Mouse (Mus musculus): Measurements from ENCODE around the gene Fgf22.
A peak's percentile ranks its signal among the peaks of the same experiment; 100 is the strongest.
"Not testable (repeated sequence)": the region's sequence is repeated elsewhere in the genome, so short reads cannot be mapped to it uniquely, and the experiment has no call there.

The Fgf22 gene

DNA sequence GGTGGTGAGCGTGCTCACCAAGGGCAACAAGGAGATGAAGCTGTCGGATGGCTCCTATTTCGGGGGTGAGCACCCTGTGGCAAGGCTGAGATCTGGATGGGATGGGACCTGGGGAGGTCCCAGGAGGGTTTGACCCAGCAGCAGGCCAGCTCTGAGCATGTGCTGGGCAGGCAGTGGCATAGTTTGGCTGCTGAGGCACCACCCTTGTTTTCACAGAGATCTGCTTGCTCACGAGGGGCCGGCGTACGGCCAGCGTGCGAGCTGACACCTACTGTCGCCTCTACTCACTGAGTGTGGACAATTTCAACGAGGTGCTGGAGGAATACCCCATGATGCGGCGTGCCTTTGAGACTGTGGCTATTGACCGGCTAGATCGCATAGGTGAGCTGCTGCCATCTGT is 21.0 kb upstream of the Fgf22 start:
- DNase-seq, result no peak

DNA sequence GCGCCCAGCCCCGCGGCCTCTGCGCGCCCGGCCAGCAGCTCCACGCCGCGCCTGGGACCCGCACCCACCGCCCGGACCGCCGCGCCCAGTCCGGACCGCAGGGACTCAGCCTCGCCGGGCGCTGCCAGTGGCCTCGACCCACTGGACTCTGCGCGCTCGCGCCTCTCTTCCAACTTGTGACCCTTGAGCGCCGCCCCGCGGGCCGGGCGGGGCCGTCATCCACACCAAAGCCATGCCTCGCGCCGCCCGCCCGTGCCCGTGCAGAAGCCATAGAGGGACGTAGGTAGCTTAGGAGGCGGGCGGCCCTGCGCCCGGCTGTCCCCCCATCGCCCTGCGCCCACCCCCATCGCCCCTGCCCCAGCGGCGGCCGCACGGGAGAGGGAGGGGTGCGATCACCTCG is 19.5 kb upstream of the Fgf22 start:
- no peak for DNase-seq

DNA sequence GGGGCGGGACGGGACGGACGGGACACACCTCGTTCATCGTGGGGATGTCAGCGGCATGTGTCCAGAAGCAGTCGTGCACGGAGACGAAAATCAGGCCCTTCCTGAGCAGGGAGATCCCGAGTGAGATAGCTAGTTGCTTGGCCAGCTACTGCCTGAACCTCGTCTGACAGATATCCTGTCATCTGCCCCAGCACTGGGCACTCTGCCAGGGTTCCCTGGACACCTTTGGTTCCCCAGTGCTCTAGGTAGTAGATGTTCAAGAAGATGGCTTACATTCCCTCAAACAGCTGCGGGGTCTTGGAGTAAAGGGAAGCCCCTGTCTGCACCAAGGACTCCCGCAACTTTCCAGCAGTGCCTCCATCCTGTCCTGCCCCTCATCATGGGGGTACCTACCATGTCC is 18.2 kb upstream of the Fgf22 start:
- DNase-seq, result no peak

DNA sequence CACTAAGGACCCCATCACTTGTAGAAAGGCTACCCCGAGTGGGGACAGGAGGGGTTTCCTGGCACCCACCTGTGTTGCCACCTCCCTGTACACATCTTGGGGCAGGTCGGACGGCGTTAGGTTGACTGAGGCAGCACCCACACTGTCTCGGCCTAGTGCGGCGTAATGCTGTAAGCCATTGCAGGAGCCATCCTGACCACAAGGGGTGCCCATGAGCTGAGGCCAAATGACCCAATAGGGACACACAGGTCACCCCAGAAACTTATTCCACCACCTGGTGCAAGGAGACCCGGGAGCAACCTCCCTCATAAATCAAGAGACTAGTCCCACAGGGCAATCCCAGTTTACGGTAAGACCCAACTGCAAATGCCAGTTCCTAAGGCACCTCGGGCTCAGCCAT is 16.6 kb upstream of the Fgf22 start:
- no peak for DNase-seq

DNA sequence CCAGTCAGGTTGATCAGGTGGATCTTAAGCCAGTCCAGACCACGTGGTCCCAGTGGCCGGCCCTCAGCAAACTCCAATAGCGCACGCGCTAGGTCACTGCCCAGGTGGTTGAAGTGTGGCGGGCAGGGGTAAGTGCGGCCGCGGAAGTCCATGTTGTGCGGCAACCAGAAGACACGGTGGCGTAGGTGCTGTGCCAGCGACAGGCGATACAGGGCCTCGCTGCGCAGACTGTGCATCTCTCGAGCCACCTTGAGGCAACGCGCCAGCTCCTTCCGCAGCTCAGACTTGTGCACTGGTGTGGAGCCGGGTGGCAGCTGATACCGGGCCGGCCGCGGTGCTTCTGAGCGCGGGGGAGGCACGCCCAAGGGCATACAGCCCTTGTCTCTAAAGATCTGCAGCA is 15.6 kb upstream of the Fgf22 start:
- no peak for DNase-seq

DNA sequence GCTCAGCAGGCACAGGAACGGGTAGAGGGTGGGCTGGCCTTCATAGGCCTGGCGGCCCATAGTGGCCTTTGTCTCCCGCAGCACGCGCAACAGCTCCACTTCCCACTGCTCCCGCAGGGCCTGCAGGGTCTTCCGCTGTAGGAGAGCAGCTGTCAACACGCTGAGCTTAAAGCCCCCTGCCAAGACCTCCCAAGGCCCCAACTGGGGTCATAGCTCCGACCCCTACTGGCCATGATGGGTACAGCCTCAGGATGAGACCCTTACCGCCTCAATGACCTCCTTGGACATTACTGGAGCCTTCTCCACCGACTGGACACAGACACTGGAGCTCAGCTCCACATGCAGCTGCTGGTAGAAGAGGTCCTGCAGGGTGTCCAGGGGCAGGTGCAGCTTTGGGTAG is 14.0 kb upstream of the Fgf22 start:
- no peak for DNase-seq

- no peak for DNase-seq
Measured at GRCm38 (mm10) chr10:79743161-79743560, 11.7 kb upstream of the Fgf22 start.

- DNase-seq, result no peak
Measured at GRCm38 (mm10) chr10:79743650-79744365, 11.1 kb upstream of the Fgf22 start.

GRCm38 (mm10) chr10:79745411-79745810 is 9.5 kb upstream of the Fgf22 start:
- no peak for DNase-seq

GRCm38 (mm10) chr10:79745898-79746773 is 8.7 kb upstream of the Fgf22 start, which contains the start of gene Polrmt:
TSS of gene Polrmt (minus strand) at chr10:79746581.
- peak; percentile 96 to 98 for DNase-seq

DNA sequence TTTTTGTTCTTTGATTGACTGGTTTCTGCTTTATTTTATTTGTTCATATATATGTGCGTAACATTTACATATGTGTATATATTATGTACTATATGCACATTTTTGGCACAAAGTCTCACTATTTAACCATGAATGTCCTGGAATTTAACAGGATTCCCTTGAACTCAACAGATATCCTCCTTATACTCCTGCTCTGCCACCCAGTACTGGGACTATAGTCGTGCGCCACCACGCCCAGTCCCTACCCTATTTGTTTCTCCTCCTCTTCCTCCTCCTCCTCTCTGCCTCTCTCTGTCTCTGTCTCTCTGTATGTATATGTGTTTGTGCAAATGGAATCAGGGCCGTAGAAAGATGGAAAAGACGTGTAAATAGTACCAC is 8.1 kb upstream of the Fgf22 start:
- DNase-seq, result no peak

DNA sequence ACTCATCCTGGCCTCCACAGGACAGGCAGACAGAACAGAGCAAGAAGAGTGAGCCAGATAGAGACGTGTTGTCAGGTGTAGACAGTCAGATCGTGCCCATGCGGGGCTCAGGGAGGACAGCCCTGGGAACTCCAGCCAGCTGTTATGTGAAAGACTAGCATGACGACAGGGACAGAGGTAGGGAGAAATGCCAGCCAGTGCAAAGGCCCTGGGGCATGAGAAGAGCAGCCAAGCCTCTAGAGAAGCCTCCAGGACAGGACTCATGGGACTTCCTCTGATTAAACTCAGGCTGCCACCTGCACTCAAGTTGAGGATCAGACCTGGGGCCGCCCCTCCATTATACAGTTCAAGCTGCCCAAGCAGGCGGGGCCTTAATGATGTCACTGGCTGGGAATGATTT is 6.4 kb upstream of the Fgf22 start:
- DNase-seq, result no peak

GRCm38 (mm10) chr10:79755854-79756253 is 978 bp downstream of the Fgf22 start:
- no peak for DNase-seq

DNA sequence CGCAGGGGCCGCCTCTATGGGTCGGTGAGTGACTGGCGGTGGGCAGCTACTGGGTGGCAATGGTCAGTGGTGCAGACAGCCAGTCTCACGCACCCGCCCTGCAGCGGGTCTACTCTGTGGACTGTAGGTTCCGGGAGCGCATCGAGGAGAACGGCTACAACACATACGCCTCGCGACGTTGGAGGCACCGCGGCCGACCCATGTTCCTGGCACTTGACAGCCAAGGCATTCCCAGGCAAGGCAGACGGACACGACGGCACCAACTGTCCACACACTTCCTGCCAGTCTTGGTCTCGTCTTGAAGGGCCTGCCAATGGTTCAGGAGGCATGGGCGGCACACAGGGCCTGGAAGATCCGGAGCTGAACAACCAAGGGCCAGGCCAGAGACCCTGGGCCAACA is 1.8 kb downstream of the Fgf22 start:
- DNase-seq, result no peak

DNA sequence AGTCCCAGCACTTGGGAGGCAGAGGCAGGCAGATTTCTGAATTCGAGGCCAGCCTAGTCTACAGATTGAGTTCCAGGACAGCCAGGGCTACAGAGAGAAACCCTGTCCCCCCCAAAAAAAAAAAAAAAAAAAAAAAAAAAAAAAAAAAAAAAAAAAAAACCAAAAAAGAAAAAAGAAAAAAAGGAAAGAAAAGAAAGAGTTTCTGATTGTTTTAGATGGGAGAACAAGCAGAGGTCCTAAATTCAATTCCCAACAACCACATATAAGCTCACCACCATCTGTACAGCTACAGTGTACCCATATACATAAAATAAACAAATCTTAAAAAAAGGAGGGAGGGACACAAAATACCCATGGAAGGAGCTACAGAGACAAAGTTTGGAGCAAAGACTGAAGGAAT is 4.8 kb downstream of the Fgf22 start:
- not testable (repeated sequence) for DNase-seq

- no peak for DNase-seq
Measured at GRCm38 (mm10) chr10:79760603-79761143, 5.8 kb downstream of the Fgf22 start.

GRCm38 (mm10) chr10:79762875-79763274 is 8.0 kb downstream of the Fgf22 start:
- DNase-seq, result no peak

DNA sequence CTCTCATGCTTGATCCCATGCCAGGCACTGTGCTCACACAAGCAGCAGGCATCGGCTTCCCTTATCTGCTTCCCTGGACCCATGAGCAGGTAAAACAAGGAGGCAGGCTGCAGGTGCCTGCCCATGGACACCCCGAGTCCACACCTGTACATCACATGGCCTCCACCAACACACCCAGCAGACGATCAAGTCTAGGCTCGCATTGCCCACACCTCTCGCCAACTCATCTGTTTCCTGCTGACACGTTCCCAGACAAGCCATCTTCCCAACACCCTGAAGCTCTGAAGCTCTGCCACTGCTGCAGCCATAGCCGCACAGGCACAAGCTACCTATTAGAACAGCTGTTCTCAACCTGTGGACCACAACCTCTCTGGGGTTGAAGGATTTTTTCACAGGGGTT is 9.4 kb downstream of the Fgf22 start:
- DNase-seq, result no peak

GRCm38 (mm10) chr10:79765228-79765745 is 10.4 kb downstream of the Fgf22 start:
- DNase-seq, result no peak

- no peak for DNase-seq
Measured at GRCm38 (mm10) chr10:79766001-79766507, 11.2 kb downstream of the Fgf22 start.

DNA sequence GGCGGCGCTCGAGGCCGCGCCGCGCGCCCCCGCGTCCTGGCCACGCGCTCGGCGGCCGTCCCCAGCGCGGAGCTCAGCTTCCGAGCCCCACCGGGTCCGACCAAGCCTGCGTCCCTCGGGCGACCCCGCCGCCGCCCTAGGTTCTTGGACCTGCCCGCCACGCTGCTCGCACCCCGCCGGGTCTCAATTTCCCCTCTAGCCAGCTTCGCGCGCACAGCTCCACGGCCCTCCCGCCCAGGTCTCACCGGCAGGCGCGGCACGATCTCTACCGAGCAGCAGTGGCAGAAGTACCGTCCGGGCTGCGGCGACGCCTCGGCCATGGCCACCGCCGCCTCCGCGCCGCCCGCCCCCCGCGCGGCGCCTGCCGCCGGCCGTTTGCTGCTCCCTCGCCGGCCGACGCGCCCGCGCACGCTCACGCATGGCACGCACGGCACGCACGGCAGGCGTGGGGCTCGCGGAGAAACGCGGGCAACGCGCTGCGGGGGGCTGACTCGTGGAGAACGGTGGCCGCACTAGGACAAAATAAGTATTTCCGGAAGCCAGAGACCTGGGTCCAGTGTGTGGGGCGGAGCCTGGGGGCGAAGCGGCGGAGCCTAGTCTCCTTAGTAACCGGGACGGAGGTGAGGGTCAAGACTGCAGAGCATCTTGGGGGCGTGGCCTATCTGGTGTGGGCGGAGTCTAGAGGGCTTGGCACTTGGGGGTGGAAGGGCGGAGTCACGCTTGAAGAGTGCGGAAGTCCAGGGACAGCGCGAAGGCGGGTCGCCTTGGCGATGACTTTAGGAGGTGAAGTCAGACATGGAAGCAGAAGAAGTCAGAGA is 11.8 kb downstream of the Fgf22 start, which contains the start of gene Rnf126:
TSS of gene Rnf126 (minus strand) at position 445 of the 818 bp plus-strand sequence.
- DNase-seq, result peak; percentile 99 to 100
